Mouse (Mus musculus) bone marrow, adult 2 months (tissue): ENCODE results near the gene Immt.

Experiments used
- CTCF ChIP-seq: fragments of 200-500 bp; IDR thresholded peaks from 2 replicates; pipeline ENCODE4 v1.5.1; 2011; ENCODE audit warnings: low read length, control low read depth; ENCODE audit not compliant: control insufficient read depth, insufficient read depth
- POLR2A ChIP-seq: fragments of 200-500 bp; IDR thresholded peaks from 2 replicates; pipeline ENCODE4 v1.6.1; 2011; ENCODE audit warnings: low read depth, mild to moderate bottlenecking, control low read depth, low read length, borderline replicate concordance; ENCODE audit not compliant: control insufficient read depth

GRCm38 (mm10) chr6:71867751-71868150 lies 36.6 kb downstream of the Immt start:
- TF ChIP-seq POLR2A (no peak), CTCF (no peak)
